Mouse (Mus musculus) heart, adult 2 months (tissue): Measurements from ENCODE around the gene Wwox.

Experiments
- CTCF ChIP-seq: fragments of 200-600 bp; IDR thresholded peaks from 2 replicates; pipeline ENCODE4 v1.8.1; 2022; ENCODE audit warnings: antibody characterized with exemption, mild to moderate bottlenecking, moderate library complexity
- POLR2A ChIP-seq: fragments of 200-500 bp; IDR thresholded peaks from 2 replicates; pipeline ENCODE4 v1.6.1; 2011; ENCODE audit warnings: mild to moderate bottlenecking, low read depth, low read length, control low read depth; ENCODE audit not compliant: insufficient read depth

DNA sequence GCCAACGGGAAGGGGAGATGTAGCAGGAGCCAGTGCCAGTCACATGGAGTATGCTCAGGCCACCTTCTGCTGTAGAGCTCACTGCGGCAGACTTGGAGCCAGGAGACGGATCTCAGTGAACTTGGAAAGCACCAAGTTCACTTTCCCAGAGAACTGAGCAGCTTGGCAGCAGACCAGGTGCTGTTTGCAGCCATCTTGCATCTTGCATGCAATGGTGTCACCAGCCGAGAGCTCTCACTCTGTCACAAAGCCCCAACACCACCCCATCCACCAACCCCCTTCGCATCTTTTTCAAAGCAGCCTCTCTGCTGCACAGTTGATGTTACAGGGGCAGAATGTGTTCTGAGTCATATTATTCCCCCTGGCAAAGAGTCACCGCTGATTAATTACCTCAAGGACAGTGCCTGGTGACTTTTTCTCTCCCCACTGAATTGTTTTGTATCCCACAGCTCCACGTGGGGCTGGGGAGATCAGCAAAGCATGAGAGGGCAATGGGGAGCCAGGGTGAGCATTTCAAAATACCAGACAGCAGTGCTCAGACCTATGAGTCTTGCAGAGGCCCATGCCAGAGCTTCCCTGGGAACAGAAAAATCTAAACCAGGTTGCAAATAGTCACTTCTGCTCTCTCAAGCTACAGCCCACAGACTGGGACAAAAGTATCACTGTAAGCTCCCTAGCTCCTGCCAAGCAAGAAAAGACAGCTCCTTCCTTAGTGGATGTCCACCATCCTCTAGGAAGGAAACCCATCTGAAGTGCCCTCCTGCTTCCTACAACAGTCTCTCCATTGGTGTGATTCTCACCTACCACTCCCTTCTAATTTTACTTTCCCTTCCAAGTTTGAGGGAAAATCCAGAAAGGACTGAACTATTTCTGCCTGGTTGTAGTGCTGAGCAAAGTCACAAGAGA lies 642.1 kb downstream of the Wwox start:
- TF ChIP-seq CTCF (no peak), POLR2A (no peak)
